Mouse (Mus musculus) retina, embryonic 14.5 days (tissue): ENCODE data around the gene Hist1h2ad.
"Not testable (repeated sequence)": the region's sequence is repeated elsewhere in the genome, so short reads cannot be mapped to it uniquely, and the experiment has no call there.

Experiments
- DNase-seq: peaks from one replicate; pipeline ENCODE4 v3.0.0-alpha.2; 2015; ENCODE audit warnings: low spot score

The Hist1h2ad gene

DNA sequence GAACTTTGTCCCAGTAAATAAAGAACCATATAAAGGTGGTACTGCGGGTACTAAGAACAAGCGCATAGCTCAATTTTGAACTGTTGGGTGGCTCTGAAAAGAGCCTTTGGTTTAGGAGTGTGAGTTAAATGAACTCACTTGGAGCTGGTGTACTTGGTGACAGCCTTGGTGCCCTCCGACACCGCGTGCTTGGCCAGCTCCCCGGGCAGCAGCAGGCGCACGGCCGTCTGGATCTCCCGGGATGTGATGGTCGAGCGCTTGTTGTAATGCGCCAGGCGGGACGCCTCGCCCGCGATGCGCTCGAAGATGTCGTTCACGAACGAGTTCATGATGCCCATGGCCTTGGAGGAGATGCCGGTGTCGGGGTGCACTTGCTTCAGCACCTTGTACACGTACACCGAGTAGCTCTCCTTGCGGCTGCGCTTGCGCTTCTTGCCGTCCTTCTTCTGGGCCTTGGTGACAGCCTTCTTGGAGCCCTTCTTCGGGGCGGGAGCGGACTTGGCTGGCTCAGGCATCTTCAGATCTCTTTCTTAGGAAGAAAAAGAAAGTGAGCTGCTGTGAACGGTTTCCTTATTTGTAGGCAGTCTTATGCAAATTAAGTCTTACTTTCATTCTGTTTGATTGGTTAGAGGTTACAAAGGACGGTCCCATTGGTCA lies 11.4 kb downstream of the Hist1h2ad start:
- DNase-seq = peak; percentile 96

DNA sequence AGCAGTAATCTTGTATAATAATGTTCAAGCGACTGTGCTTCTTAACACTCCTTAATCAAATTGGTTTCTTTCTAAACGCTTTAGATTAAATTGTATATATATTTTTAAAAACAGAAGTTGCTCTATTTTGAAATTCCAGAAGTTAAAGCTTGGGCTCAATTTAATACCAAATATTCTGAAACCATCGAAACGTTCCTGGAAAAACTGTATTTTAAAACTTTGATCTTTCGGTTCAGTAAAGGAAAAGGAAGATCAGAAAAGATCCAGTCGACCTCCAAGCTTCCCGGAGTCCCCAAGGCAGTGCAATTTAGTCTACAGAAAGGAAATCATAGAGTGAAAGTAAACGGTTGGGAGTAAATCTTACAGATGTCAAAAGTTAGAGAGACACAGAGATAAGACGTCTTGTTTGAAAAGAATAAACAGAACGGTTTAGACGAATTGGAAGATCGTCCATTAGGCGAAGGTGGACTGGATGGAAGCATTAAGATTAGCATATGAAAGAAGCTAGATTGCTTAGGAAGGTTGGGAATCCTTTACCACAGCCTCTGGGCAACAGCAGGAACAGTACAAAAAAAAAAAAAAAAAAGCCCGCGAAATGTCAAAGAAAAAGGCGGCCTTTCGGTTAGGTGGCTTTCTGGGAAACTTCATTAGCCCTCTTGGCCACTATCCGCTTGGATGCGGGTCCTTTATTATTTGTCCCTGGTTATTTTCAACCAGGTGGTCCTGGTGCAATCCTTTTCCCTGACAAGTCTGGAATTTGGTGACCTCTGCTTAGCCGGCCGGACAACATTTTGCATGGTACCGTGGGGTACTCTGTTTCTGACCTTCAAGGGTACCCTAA lies 12.1 kb downstream of the Hist1h2ad start:
- peak; percentile 60 for DNase-seq

DNA sequence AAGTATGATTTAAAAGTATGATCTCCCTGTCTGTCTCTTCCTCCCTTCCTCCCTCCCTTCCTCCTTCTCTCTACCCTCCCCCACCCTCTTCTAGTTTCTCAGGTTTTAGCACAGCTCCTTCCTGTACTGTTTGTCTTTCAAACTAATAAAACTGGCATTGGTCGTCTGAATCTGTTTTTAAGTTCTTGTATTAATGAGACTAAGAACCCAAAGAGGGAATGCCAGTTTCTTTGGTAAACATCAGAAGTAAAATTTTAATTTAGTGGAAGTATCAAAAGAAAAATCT lies 12.7 kb downstream of the Hist1h2ad start:
- DNase-seq = no peak

DNA sequence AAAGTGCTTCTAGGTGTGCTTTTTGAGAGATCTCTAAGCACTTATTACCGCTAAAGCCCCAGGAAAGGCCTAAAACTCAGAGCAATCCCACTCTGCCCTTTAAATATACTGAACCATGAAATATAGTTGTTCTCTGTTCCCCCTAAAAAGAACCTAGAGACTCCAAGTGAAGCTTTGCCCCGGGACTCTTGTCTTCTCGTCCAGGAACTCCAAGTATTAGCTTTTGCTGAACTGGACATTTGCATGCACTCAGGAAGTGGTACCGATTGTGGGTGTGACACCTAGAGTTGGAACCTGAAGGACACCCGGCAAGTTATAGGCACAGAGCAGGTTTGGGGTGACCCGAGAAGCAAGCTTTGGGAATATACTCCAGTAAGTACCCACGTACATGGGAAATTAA lies 17.0 kb downstream of the Hist1h2ad start:
- no peak for DNase-seq

DNA sequence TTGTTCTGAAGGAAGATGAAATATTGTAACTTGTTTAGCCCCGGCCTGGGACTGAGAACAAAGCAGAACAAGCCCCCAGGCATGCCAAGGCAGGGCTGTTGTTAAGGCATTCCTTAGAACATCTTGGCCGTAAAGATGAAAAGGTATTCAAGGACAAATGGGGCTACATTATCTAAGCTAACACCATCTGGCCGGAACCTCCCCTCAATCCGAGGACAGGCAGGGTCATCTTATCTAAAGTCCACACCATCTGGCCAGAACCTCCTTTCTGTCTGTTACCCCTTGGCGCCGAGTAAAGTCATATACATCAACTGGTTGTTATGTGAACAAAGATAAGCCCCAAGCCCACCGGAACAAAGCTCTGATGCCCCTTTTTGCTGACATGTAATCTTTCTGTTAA lies 17.7 kb downstream of the Hist1h2ad start:
- DNase-seq = not testable (repeated sequence)

DNA sequence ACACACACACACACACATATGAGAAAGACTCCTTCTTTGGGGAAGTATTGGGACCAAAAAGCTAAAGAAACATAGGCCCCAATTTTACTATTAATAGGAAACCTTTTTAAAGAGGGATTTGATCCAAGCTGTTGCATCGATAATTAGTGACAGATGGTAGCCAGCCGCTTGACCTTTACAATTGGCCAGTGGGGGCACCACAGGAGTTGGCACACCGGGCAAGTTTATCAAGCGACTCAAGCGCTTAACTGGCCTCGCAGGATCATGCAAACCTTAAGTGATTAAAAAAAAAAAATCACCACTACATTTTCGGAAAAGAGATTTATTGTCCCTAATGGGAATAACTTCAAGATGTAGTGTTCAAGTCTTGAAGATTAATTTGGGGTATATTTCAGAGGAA lies 18.4 kb downstream of the Hist1h2ad start:
- DNase-seq = no peak

DNA sequence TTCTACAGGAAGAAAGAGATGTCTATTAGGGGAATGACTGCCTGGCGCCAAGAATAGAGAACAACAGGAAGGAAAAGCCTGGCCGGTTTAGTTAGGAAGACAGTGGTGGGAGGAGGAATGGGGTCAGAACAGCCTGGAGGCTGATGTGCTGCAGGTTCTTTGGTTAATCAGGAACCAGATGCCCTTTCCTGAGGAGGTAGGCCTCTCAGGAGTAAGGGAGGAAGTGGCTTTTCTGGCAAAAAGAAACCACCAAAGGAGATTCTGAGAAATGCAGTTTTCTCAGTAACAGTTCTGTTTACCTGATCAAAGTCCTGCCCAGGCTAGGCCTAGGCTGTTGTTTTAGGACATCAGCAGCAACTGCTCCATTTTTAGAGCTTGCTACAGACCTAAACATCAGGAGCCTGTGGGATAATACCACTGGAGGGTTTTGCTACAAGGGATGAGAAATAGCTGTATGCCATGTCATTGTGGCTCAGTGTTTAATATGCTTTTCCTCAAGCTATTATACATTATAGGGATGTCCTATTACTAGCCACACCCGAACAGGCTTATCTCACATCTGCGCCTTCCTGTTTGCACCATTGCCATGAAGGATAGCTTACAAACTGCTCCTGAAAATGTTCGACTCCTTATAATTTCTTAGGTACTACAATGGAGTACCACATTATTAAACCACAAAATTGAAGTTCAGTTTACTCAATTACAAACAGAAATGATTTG lies 19.0 kb downstream of the Hist1h2ad start:
- no peak for DNase-seq

DNA sequence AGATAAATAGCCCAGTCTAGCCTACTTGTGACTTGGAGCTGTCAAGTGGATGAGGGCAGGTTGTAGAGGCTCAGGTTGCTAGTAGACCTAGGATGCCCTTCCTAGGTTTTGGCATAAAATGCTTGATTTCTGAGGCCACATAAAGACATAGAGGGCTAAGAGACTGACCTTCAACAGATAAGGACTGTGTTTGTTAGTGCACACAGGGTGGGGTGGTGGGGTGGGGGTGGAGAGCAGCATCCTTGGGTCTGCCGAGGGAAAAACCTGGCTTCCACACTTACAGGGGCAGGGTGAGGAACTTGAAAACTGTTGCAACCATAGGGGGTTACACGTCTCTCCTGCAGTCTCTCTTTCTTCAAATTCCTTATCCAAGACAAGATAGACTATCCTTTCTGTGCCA lies 21.0 kb downstream of the Hist1h2ad start:
- DNase-seq = no peak

DNA sequence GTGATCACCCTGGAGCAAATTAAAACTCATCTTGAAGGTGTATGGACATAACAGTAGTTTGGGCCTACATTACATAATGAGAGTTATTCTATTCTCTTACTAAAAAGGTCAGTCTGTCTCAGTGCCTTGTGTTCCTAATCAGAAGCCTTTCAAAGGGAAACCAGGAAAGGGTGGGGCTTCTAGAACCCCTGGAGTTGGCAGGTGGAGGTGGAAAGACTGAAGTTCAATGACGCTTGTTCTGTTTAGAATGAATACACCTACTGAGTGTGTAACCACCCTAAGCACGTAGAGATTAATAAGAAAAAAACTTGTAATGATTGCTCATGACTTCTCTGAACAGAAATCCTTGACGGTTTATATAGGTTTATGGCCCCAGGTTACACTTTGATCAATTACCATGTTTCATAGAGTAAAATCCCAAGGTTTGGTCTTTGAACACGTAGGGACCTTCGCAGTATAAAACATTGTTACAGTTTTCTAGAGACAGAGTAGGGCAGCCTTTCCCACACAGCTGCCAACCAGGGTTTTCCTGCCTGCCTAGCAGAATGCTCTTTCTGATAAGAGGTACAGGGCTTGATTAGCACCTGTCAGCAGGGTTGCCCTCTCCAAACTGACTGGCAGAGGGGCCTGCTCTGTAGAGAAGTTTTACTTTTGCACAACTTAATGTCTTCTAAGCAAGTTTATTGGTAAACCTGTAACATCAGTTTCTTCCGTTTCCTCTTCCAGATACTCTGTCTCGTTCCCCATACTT lies 21.6 kb downstream of the Hist1h2ad start:
- no peak for DNase-seq

DNA sequence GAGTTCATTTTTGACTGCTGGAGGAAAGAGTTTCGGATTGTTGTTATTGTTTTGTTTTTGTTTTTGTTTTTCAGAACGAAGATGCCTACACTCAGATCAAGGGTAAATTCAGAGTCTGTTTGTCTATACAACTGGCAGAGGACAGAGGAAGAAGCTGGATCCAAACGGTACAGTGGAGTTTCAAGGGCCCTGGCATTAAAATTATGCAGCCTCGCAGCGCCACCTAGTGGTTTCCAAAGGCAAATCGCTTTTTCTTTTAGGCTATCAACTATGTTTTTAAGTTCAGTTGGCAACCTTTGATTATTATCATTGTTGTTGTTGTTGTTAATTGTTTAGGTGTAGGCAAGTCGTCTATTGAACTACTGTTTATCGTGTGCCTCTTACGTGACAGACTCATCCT lies 23.8 kb downstream of the Hist1h2ad start:
- DNase-seq = peak; percentile 91

DNA sequence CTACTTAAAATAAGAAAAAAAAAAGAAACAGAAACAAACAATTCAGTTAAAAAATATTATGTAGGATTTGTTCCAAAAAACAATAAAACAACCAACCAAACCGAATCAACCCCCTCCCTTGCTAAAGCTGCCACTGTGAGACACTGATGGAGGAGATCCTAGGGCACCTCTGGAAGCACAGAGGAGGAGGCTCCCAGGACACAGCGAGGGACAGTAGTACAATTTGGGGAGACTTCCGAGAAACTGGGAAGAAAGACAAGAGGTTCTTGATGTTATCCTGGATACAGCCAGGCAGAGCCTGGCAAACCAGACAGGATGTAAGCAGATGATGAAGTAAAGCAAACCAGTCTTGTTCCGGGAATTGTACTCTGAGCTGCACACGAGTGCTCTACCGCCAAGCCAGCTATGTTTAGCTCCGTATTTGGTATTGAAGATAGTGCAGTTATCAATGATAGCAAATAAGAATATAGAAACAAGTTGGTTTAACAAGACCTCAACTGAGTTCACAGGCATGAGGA lies 29.1 kb downstream of the Hist1h2ad start:
- no peak for DNase-seq

DNA sequence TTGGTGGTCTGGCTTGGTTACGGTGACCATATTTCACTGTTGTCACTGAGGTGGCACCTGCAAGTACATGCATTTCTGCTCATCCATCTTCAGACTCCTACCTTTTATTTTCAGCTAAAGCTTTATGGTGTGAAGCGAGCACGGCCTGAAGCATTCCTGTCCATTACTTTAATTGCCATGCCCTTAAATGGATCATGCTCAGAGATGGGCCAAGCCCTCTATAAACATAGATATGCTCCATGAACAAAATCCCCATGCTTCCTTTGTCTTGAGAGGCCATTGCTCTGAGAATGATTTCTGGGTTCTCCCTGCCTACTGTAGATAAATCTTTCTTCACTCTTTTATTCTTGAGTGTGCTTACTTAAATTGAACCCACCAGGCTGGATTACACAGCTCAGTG lies 30.3 kb downstream of the Hist1h2ad start:
- no peak for DNase-seq

DNA sequence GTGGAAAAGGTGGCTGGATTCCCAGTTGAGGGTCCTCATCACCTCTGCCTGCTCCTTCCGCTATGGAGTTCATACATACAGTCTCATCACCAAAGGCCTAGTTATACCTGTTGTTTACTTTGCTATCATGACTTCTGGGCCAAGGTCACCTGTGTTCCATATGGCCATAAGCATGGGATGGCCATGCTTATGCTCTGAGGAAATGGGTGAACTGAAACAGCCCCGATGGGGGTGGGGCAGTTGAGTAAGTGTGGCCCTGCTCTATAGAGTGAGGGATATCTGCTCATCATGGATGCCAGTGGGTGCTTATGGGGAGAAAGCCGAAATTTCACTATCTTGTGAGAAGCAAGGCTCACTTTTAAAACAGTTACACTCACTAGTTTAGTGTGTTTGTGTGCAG lies 30.9 kb downstream of the Hist1h2ad start:
- DNase-seq = no peak

DNA sequence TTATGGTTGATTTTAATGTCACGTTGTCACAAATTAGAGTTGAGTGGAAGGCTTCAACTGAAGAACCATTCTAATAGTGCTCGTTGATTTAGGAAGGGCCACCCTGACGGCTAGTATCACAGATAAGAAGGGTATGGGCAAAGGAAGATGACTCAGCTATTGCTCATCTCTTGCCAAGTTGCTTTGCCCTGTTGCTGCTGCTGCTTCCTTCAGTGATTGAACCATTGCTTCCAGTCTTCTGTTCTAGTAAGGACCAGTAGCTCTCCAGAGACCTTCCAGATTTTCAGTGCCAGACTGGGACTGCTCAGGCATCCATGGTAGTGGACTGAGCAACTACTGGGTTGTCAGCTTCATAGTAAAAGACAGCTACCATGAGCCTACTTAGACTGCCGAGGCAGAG lies 35.0 kb downstream of the Hist1h2ad start:
- no peak for DNase-seq

DNA sequence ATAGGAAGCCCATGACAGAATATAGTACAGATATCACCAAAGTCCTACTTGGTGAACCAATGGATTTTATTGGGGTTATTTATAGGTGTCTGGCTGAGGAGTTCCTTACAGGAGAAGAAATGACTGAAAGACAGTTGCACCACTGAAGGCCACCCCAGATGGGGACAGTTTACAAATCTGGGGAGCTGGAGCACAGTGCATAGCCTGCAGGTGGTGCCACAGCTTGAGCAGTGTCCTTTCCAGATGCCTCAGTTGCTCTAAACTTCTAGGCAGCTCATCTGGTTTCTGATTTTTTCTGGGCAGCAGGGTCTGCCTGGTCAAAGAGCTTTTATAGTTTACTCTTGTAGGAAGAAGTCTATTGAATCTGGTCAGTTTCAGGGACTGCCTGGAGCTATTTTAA lies 35.7 kb downstream of the Hist1h2ad start:
- no peak for DNase-seq

DNA sequence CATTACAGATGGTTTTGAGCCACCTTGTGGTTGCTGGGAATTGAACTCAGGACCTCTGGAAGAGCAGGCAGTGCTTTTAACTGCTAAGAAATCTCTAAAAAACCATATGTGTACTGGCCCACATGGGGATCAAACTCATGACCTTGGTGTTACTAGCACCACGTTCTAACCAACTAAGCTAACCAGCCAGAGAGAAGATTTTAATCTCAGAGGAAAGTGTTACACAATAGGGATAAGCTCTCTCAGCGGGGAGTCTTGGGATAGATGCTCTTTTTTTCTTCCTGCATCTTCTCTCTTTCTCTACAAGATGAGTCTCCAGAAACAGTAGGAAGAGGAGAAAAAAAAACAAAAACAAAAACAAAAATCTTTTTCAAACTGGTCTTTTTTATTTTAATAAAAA lies 36.2 kb downstream of the Hist1h2ad start:
- DNase-seq = no peak

DNA sequence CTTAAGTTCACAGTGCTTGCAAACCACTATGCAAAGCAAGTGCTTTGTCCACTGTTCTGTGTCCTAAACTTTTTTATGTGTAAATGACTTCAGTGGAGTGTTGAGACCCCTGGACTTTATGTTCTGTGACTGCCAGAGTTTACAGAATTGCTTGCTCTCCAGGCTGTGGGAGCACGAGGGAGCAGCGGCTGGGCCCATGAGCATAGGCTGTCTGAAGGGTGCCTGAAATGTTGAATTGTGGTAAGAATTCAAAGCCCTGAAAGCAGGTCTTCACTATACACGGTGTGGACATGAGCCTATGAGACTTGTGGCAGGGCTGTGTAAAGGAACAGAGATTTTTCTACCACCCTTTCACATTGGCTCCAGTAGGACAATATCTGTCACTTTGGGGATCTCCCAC lies 37.5 kb downstream of the Hist1h2ad start:
- no peak for DNase-seq

DNA sequence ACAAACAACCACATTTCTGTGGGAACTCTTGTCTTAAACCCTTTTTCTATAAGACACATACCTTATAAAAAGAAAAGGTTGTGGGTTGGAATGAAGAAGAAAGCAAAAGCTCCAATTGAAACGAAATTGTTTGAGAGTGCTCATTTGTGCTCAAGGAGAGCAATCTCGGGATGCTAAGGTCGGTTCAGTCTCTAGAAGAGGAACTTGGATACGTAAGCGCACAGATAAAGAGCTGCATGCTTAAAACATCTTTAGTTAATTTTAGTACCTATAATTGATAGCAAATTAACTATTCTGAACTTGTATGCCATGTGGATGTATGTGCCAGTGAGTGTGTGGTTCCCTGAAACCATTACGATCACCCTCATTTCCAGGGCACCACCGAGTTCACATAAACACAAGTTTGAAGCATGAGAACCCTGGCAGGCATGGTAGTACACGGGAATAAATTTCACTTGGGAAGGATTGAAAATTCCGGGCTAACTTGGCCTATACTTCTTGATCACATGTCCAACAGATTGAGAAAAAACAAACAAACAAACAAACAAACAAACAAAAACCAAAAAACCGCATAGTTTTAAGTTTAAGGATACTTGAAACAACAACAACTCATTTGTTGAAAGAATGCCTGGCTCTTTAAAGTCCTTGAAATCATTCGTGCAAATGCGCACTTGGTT lies 46.0 kb downstream of the Hist1h2ad start:
- DNase-seq = no peak

DNA sequence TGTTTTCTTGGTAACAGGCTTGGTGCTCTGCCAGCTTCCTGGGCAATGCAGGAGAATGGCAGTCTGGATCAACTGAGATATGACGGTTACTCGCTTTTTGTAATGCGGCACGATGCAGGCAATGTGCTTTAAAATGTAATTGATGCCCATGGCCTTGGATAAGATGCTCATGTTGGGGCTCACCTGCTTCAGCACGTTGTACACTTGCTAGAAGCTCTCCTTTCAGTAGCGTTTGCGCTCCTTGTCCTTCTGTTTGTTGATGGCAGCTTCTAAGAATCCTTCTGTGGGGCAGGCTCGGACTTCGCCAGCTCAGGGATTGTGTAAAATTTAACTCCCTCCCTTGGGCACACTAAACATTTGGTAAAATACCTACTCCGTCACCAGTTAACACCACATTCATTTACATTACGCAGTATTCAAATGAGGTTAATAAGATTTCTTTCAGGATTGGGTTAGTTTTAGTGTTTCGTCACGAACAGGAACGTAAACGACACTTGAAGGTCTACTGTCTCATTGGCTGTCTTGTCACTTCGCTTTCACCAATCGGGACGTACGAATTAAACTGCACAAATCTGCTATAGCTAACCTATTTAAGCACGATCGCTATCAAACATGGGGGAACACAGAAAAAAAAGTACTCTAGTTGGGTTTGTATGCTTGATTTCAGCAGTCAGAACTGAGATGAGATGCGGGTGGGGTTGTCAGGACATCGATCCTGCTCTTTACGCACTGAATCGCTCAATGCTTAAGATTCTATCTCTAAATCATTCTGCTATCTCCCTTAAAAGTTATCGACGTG lies 46.8 kb downstream of the Hist1h2ad start, which contains the start of gene Hist1h2be:
Hist1h2be (minus strand) TSS at position 392 of the 799 bp plus-strand sequence.
- peak; percentile 84 for DNase-seq

DNA sequence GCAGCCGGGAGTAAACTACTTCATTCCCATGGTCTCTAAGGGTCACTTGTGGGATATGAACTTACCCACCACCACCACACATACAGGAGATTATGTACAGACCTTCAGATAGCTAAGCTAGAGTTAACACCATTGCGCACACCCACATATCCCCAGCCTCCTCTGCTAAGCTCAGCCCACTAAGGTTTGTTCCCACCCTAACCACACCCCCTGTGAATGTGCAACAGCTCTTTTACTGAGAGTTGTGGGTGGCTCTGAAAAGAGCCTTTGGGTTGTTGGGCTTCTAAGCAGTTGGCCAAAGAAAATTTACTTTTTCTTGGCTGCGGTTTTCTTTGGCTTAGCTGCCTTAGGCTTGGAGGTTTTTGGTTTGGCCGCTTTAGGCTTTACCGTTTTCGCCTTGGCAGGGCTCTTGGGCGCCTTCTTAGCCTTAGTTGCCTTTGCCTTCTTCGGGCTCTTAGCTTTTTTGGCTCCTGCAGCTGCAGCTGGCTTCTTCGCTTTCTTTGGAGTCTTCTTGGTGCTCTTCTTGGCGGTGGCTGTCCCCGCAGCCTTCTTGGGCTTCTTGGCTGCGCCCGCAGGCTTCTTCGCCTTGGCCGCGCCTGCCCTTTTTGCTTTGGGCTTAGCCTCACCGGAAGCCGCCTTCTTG lies 47.5 kb downstream of the Hist1h2ad start:
- peak; percentile 77 for DNase-seq
